Mouse (Mus musculus) spleen, postnatal 0 days (tissue): ENCODE data around the gene Syt15. TPM values are rescaled to one million over a fixed set of nuclear protein-coding genes. Genes with fewer than 3 reads are reported as not detected.

ENCODE experiments used
- polyA plus RNA-seq: library from polyadenylated mRNA; unstranded; fragments of >200 nt; fragmentation: Nextera tagmentation; extraction: Ambion mirVana; gene quantifications from 2 replicates; pipeline ENCODE4 v1.2.1, GENCODE M21; 2015

Gene Syt15
- polyA plus RNA-seq = 2.3 and 2.4 TPM in 2 replicates

GRCm38 (mm10) chr14:34219295-34219694 lies at the start of gene Syt15:
Gene Syt15 (plus strand): TSS chr14:34219595.

DNA sequence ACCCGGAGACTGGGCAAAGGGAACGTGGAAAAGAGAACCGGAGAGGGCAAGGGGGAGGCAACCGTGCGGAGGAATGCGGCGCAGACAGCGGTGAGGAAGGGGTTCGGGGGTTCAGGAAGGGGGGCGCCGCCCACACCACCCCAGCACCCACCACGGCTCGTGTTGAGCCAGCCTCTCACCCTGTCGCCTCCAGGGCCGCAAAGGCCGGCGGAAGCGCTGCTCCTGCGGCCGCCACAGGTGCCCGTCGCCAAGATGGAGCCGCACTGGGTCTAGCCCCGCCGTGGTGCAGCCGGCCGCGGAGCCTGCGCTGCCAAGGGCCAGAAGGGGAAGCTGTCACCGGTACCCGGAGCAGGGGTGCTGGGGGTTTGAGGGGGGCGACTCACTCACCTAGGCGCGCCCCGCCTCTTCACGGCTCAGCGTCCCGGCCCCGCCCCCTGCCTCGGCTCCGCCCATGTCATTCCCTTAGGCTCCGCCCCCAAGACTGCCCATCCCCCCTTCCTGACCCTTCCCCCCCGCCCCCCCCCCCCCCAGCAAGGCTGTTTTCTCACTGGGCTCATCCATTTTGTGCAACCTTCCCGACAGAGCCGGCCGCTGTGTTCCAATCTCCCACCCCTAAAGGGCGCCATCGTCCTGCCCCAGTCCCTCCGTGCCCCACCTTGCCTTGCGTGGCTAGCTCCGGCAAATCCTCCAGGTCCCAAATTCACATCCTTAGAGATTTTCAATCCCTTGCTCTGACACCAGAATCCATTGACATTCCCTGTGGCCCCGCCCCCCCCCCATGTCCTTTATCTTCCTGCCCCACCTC lies 18.0 kb upstream of the Syt15 start, which contains the start of gene Gprin2:
Gene Gprin2 (minus strand): TSS at position 423 of the 805 bp plus-strand sequence.

Other genes with a start within 250 kb of the Syt15 start
- gene Zfp488, start 240.8 kb upstream of the Syt15 start, polyA plus RNA-seq = not detected in 2 replicates
- not detected in 2 replicates for gene Gm30083, start 204.4 kb upstream of the Syt15 start, polyA plus RNA-seq
- gene Gm5460, start 202.8 kb upstream of the Syt15 start, polyA plus RNA-seq = not detected in 2 replicates
- not detected in 2 replicates for gene Antxrl, start 166.9 kb upstream of the Syt15 start, polyA plus RNA-seq
- gene Anxa8, start 133.6 kb upstream of the Syt15 start, polyA plus RNA-seq = 2.9 and 4.9 TPM in 2 replicates
- not detected in 2 replicates for gene A630023A22Rik, start 116.8 kb upstream of the Syt15 start, polyA plus RNA-seq
- 0.08 and 0.16 TPM in 2 replicates for gene Npy4r, start 67.1 kb upstream of the Syt15 start, polyA plus RNA-seq
- gene Gprin2, start 17.9 kb upstream of the Syt15 start, polyA plus RNA-seq = 0.06 and 0.22 TPM in 2 replicates
- gene Shld2, start 90.9 kb downstream of the Syt15 start, polyA plus RNA-seq = 7.3 and 9.5 TPM in 2 replicates
- 30.9 and 38.6 TPM in 2 replicates for gene Glud1, start 91.1 kb downstream of the Syt15 start, polyA plus RNA-seq
- gene Fam25c, start 135.8 kb downstream of the Syt15 start, polyA plus RNA-seq = not detected in 2 replicates
- gene Sncg, start 155.2 kb downstream of the Syt15 start, polyA plus RNA-seq = 0.51 and 0.63 TPM in 2 replicates
- gene Mmrn2, start 155.9 kb downstream of the Syt15 start, polyA plus RNA-seq = 5.4 and 6.2 TPM in 2 replicates